Mouse (Mus musculus) neural tube, embryonic 10.5 days (tissue): ENCODE measurements at regions not wholly inside any gene's neighbourhood (a gene's known extent, or its start where the extent isn't known, plus 50 kb on each side); places are given as distances from the start of the nearest gene placed in this dataset.

Experiments used
- DNase-seq: peaks from one replicate; pipeline ENCODE4 v3.0.0-alpha.2; 2017; ENCODE audit warnings: low spot score; ENCODE audit errors: extremely low spot score

- DNase-seq, result no peak
Measured at GRCm38 (mm10) chr10:9173509-9173908, 287.6 kb upstream of the Sash1 start.

- DNase-seq, result no peak
Measured at GRCm38 (mm10) chr10:9168725-9169124, 282.9 kb upstream of the Sash1 start.

- DNase-seq, result no peak
Measured at GRCm38 (mm10) chr10:9166017-9166416, 280.1 kb upstream of the Sash1 start.

GRCm38 (mm10) chr10:9165598-9165997, 279.7 kb upstream of the Sash1 start:
- no peak for DNase-seq

GRCm38 (mm10) chr10:9164333-9164732, 278.5 kb upstream of the Sash1 start:
- DNase-seq, result no peak

- DNase-seq, result no peak
Measured at GRCm38 (mm10) chr10:9161597-9161996, 275.7 kb upstream of the Sash1 start.

- no peak for DNase-seq
Measured at GRCm38 (mm10) chr10:9157299-9158215, 271.7 kb upstream of the Sash1 start.

GRCm38 (mm10) chr10:9136099-9136498, 250.2 kb upstream of the Sash1 start:
- no peak for DNase-seq

GRCm38 (mm10) chr10:9134293-9135021, 248.6 kb upstream of the Sash1 start:
- DNase-seq, result no peak

GRCm38 (mm10) chr10:9130061-9130460, 244.2 kb upstream of the Sash1 start:
- no peak for DNase-seq

- DNase-seq, result no peak
Measured at GRCm38 (mm10) chr10:9119249-9119648, 233.4 kb upstream of the Sash1 start.

- DNase-seq, result peak; percentile 23
Measured at GRCm38 (mm10) chr10:9117648-9118551, 232.0 kb upstream of the Sash1 start.

- DNase-seq, result no peak
Measured at GRCm38 (mm10) chr10:9117134-9117533, 231.3 kb upstream of the Sash1 start.

GRCm38 (mm10) chr10:9113706-9114105, 227.8 kb upstream of the Sash1 start:
- DNase-seq, result no peak

- DNase-seq, result no peak
Measured at GRCm38 (mm10) chr10:9111051-9111450, 225.2 kb upstream of the Sash1 start.

- DNase-seq, result no peak
Measured at GRCm38 (mm10) chr10:9096207-9096606, 210.3 kb upstream of the Sash1 start.

GRCm38 (mm10) chr10:9095163-9095562, 209.3 kb upstream of the Sash1 start:
- no peak for DNase-seq

- no peak for DNase-seq
Measured at GRCm38 (mm10) chr10:9092237-9092885, 206.5 kb upstream of the Sash1 start.

- no peak for DNase-seq
Measured at GRCm38 (mm10) chr10:9090961-9091360, 205.1 kb upstream of the Sash1 start.

GRCm38 (mm10) chr10:9087871-9088270, 202.0 kb upstream of the Sash1 start:
- no peak for DNase-seq

GRCm38 (mm10) chr10:9087171-9087570, 201.3 kb upstream of the Sash1 start:
- DNase-seq, result no peak
